Mouse (Mus musculus): ENCODE data around the gene Pdgfb. TPM values are rescaled to one million over a fixed set of nuclear protein-coding genes. Genes with fewer than 3 reads are reported as not detected.

Gene Pdgfb
- polyA plus RNA-seq, 1 experiment from 2014 or later = 1.6 TPM

GRCm38 (mm10) chr15:79967346-79967745 lies 47.4 kb downstream of the Pdgfb start:
- Histone ChIP-seq H3K4me1 (0 out of 2 replicates have a peak, but pooled peaks cover 3% of the 10 kb centered on the region), H3K27ac (replicated peaks) (no peak overlapping the region), H3K9me3 (no peaks in the 10 kb centered on the region), H3K36me3 (replicated peaks) (no peaks in the 10 kb centered on the region), H3K4me3 (no peak overlapping the region), H3K27me3 (replicated peaks; ENCODE audit: low read depth, poor library complexity, severe bottlenecking) (no peaks in the 10 kb centered on the region)
- WGBS = 81% methylated on average over 6 of the region's 6 CpGs
- no peak for DNase-seq (ENCODE audit: low spot score)

GRCm38 (mm10) chr15:79964376-79964775 lies 50.4 kb downstream of the Pdgfb start:
- Histone ChIP-seq H3K4me1 (peaks cover 20% of the 10 kb centered on the region), H3K36me3 (replicated peaks) (no peaks in the 10 kb centered on the region), H3K27me3 (replicated peaks; ENCODE audit: low read depth, poor library complexity, severe bottlenecking) (no peaks in the 10 kb centered on the region), H3K9me3 (no peaks in the 10 kb centered on the region), H3K4me3 (no peak overlapping the region), H3K27ac (replicated peaks) (no peak overlapping the region)
- no peak for DNase-seq (ENCODE audit: low spot score)
- WGBS = 86% methylated on average over 7 of the region's 7 CpGs

- Histone ChIP-seq H3K27me3 (replicated peaks; ENCODE audit: low read depth, poor library complexity, severe bottlenecking) (no peaks in the 10 kb centered on the region), H3K4me3 (no peak overlapping the region), H3K27ac (replicated peaks) (no peak overlapping the region), H3K4me1 (peaks cover 20% of the 10 kb centered on the region), H3K9me3 (no peaks in the 10 kb centered on the region), H3K36me3 (replicated peaks) (no peaks in the 10 kb centered on the region)
- WGBS = 83% methylated on average over 18 of the region's 18 CpGs
- no peak for DNase-seq (ENCODE audit: low spot score)
These were observed 52.1 kb downstream of the Pdgfb start for GRCm38 (mm10) chr15:79962661-79963060.

GRCm38 (mm10) chr15:79961366-79961921 lies 53.3 kb downstream of the Pdgfb start:
- WGBS = 58% methylated on average over 9 of the region's 9 CpGs
- DNase-seq (ENCODE audit: low spot score) = peak; percentile 45

GRCm38 (mm10) chr15:79958418-79958817 lies 56.4 kb downstream of the Pdgfb start:
- H3K36me3 ChIP-seq (replicated peaks) = no peaks in the 10 kb centered on the region
- no peak overlapping the region for H3K27ac ChIP-seq (replicated peaks)
- no peaks in the 10 kb centered on the region for H3K27me3 ChIP-seq (replicated peaks; ENCODE audit: low read depth, poor library complexity, severe bottlenecking)
- peaks cover 20% of the 10 kb centered on the region for H3K4me1 ChIP-seq
- 51% methylated on average over 3 of the region's 3 CpGs for WGBS
- no peak for DNase-seq (ENCODE audit: low spot score)
- H3K9me3 ChIP-seq = no peaks in the 10 kb centered on the region
- H3K4me3 ChIP-seq = no peak overlapping the region

More at GRCm38 (mm10) chr15:79961366-79961921, 53.3 kb downstream of the Pdgfb start:
- no peaks in the 10 kb centered on the region for H3K9me3 ChIP-seq
- no peak overlapping the region for H3K4me3 ChIP-seq
- no peaks in the 10 kb centered on the region for H3K36me3 ChIP-seq (replicated peaks)
- H3K4me1 ChIP-seq = peaks cover 20% of the 10 kb centered on the region
- no peaks in the 10 kb centered on the region for H3K27me3 ChIP-seq (replicated peaks; ENCODE audit: low read depth, poor library complexity, severe bottlenecking)
- peak overlapping the region; percentile 16; the same call in 1 of the 2 replicates for H3K27ac ChIP-seq (replicated peaks)

GRCm38 (mm10) chr15:79956559-79956958 lies 58.2 kb downstream of the Pdgfb start:
- Histone ChIP-seq H3K27ac (replicated peaks) (no peak overlapping the region), H3K36me3 (replicated peaks) (no peaks in the 10 kb centered on the region), H3K27me3 (replicated peaks; ENCODE audit: low read depth, poor library complexity, severe bottlenecking) (no peaks in the 10 kb centered on the region), H3K4me3 (no peak overlapping the region), H3K9me3 (no peaks in the 10 kb centered on the region), H3K4me1 (peaks cover 25% of the 10 kb centered on the region)
- no peak for DNase-seq (ENCODE audit: low spot score)
- 90% methylated on average over 8 of the region's 8 CpGs for WGBS

- H3K4me3 ChIP-seq = no peak overlapping the region
- no peak overlapping the region for H3K27ac ChIP-seq (replicated peaks)
- WGBS = 70% methylated on average over 7 of the region's 7 CpGs
- H3K9me3 ChIP-seq = no peaks in the 10 kb centered on the region
- peaks cover 38% of the 10 kb centered on the region for H3K4me1 ChIP-seq
- no peaks in the 10 kb centered on the region for H3K36me3 ChIP-seq (replicated peaks)
- DNase-seq (ENCODE audit: low spot score) = no peak
- H3K27me3 ChIP-seq (replicated peaks; ENCODE audit: low read depth, poor library complexity, severe bottlenecking) = no peaks in the 10 kb centered on the region
These were observed 61.3 kb downstream of the Pdgfb start for GRCm38 (mm10) chr15:79953470-79953869.

GRCm38 (mm10) chr15:79952504-79953231 lies 62.1 kb downstream of the Pdgfb start:
- H3K4me3 ChIP-seq = no peak overlapping the region
- 50% methylated on average over 11 of the region's 11 CpGs for WGBS
- no peaks in the 10 kb centered on the region for H3K36me3 ChIP-seq (replicated peaks)
- no peak for DNase-seq (ENCODE audit: low spot score)
- peak overlapping the region; percentile 83 for H3K27ac ChIP-seq (replicated peaks)
- no peaks in the 10 kb centered on the region for H3K9me3 ChIP-seq
- H3K27me3 ChIP-seq (replicated peaks; ENCODE audit: low read depth, poor library complexity, severe bottlenecking) = no peaks in the 10 kb centered on the region
- peaks cover 44% of the 10 kb centered on the region for H3K4me1 ChIP-seq

- Histone ChIP-seq H3K27me3 (replicated peaks; ENCODE audit: low read depth, poor library complexity, severe bottlenecking) (no peaks in the 10 kb centered on the region), H3K27ac (replicated peaks) (peak overlapping the region; percentile 83), H3K4me3 (no peak overlapping the region), H3K9me3 (no peaks in the 10 kb centered on the region), H3K4me1 (peaks cover 45% of the 10 kb centered on the region), H3K36me3 (replicated peaks) (no peaks in the 10 kb centered on the region)
- WGBS = 42% methylated on average over 14 of the region's 14 CpGs
- DNase-seq (ENCODE audit: low spot score) = peak; percentile 52
These were observed 62.9 kb downstream of the Pdgfb start for GRCm38 (mm10) chr15:79951730-79952503.

- 61% methylated on average over 6 of the region's 6 CpGs for WGBS
- Histone ChIP-seq H3K27ac (replicated peaks) (peak overlapping the region; percentile 83), H3K36me3 (replicated peaks) (no peaks in the 10 kb centered on the region), H3K27me3 (replicated peaks; ENCODE audit: low read depth, poor library complexity, severe bottlenecking) (no peaks in the 10 kb centered on the region), H3K4me1 (peaks cover 47% of the 10 kb centered on the region), H3K4me3 (peak overlapping the region; percentile 53; the same call in 1 of the 2 replicates), H3K9me3 (no peaks in the 10 kb centered on the region)
- peak; percentile 30 for DNase-seq (ENCODE audit: low spot score)
These were observed 63.6 kb downstream of the Pdgfb start for GRCm38 (mm10) chr15:79951226-79951625.

GRCm38 (mm10) chr15:79950250-79951025 lies 64.3 kb downstream of the Pdgfb start:
- Histone ChIP-seq H3K27me3 (replicated peaks; ENCODE audit: low read depth, poor library complexity, severe bottlenecking) (no peaks in the 10 kb centered on the region), H3K4me3 (peak overlapping the region; percentile 53), H3K4me1 (peaks cover 49% of the 10 kb centered on the region), H3K36me3 (replicated peaks) (no peaks in the 10 kb centered on the region), H3K9me3 (no peaks in the 10 kb centered on the region), H3K27ac (replicated peaks) (peak overlapping the region; percentile 83)
- peak; percentile 93 for DNase-seq (ENCODE audit: low spot score)
- 1% methylated on average over 24 of the region's 24 CpGs for WGBS

- no peaks in the 10 kb centered on the region for H3K9me3 ChIP-seq
- H3K27me3 ChIP-seq (replicated peaks; ENCODE audit: low read depth, poor library complexity, severe bottlenecking) = no peaks in the 10 kb centered on the region
- DNase-seq (ENCODE audit: low spot score) = no peak
- H3K4me1 ChIP-seq = peaks cover 46% of the 10 kb centered on the region
- H3K36me3 ChIP-seq (replicated peaks) = no peaks in the 10 kb centered on the region
- no peak overlapping the region for H3K27ac ChIP-seq (replicated peaks)
- 73% methylated on average over 6 of the region's 6 CpGs for WGBS
- no peak overlapping the region for H3K4me3 ChIP-seq
These were observed 67.1 kb downstream of the Pdgfb start for GRCm38 (mm10) chr15:79947681-79948080.

All from embryonic facial prominence, embryonic 10.5 days (tissue).